In the genomic region with DNA sequence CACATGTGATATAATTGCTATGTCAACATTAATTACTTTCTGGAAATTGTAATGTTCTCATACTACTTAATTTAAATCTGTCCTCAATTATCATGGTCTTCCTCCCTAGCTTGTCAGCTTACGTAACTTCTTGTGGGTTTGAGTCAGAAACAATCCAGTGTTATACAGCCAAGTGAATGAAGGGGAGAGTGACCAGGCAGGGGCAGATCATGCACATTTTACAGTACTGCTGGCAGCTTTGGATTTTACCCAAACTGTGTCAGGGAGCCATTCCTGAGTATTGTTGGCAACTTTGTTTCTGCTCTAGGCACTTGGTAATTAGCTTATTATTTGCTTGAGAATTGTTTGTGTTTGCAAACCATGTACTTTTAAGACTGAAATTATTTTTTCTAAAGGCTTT, we compare ENCODE assay signal across 25 mouse cellular contexts. TPM values are rescaled to one million over a fixed set of nuclear protein-coding genes. Genes with fewer than 3 reads are reported as not detected.
DNase-seq lines count a peak whose midpoint lies in the region; ATAC-seq and TF ChIP-seq lines count a peak whose summit lies in the region.
"Had no signal": no experiment of that assay in that cellular context is flagged by ENCODE, and none has a peak within 500 bp of the region (broad histone marks: within the 10 kb centered on the region; RNA-seq: fewer than 3 reads in every experiment).

No protein-coding gene starts in this region.

- no peak for TF ChIP-seq CTCF in brain, embryonic 14.5 days (IDR thresholded peaks at IDR 0.05; ENCODE audit: borderline replicate concordance, extremely low read depth, insufficient read depth, insufficient read length)
- no peak for TF ChIP-seq CTCF in kidney, adult 2 months (conservative IDR thresholded peaks at IDR 0.05; ENCODE audit: insufficient read depth, insufficient read length, low read depth, low read length)

- H3K36me3 ChIP-seq in forebrain, embryonic 14.5 days (ENCODE audit: control insufficient read depth, insufficient read depth, low read length): no peaks in the 10 kb centered on the region
- H3K36me3 ChIP-seq in forebrain, embryonic 10.5 days (replicated peaks): no peaks in the 10 kb centered on the region
- H3K36me3 ChIP-seq in kidney, adult 2 months (ENCODE audit: control insufficient read depth, insufficient read depth, low read length): no peaks in the 10 kb centered on the region
- H3K36me3 ChIP-seq: embryonic facial prominence, embryonic 12.5 days; hindbrain, embryonic 10.5 days; hindbrain, embryonic 15.5 days had no signal

- no peak overlapping the region for H3K4me3 ChIP-seq in forebrain, embryonic 14.5 days (ENCODE audit: low read depth, low read length)
- no peak overlapping the region for H3K4me3 ChIP-seq in forebrain, embryonic 10.5 days
- H3K4me3 ChIP-seq in kidney, adult 2 months (ENCODE audit: insufficient read depth, low read depth, low read length): no peak overlapping the region
- H3K4me3 ChIP-seq: embryonic facial prominence, embryonic 12.5 days; forebrain, embryonic 13.5 days; gastrocnemius, adult 2 months; heart, embryonic 12.5 days; hindbrain, embryonic 10.5 days; hindbrain, embryonic 15.5 days had no signal

- H3K9me3 ChIP-seq in forebrain, embryonic 14.5 days (replicated peaks; ENCODE audit: control insufficient read depth, low read length): no peaks in the 10 kb centered on the region
- H3K9me3 ChIP-seq in forebrain, embryonic 10.5 days: no peaks in the 10 kb centered on the region
- H3K9me3 ChIP-seq: embryonic facial prominence, embryonic 12.5 days; forebrain, embryonic 13.5 days; G1E; heart, embryonic 12.5 days; hindbrain, embryonic 10.5 days; hindbrain, embryonic 15.5 days had no signal

- no peak for TF ChIP-seq POLR2A in brain, embryonic 14.5 days (IDR thresholded peaks at IDR 0.05; ENCODE audit: borderline replicate concordance, extremely low read depth, insufficient read depth, insufficient read length, poor library complexity, severe bottlenecking)
- TF ChIP-seq POLR2A in kidney, adult 2 months (IDR thresholded peaks at IDR 0.05; ENCODE audit: low read depth, low read length): no peak

- WGBS in forebrain, embryonic 14.5 days: 84% methylated on average over 1 of the region's 1 CpGs
- 95% methylated on average over 1 of the region's 1 CpGs for WGBS in forebrain, embryonic 10.5 days
- WGBS in kidney, adult 2 months: 93% methylated on average over 1 of the region's 1 CpGs

- no peaks in the 10 kb centered on the region for H3K4me1 ChIP-seq in forebrain, embryonic 14.5 days (ENCODE audit: control insufficient read depth, insufficient read depth, low read length)
- H3K4me1 ChIP-seq in forebrain, embryonic 10.5 days: no peaks in the 10 kb centered on the region
- no peaks in the 10 kb centered on the region for H3K4me1 ChIP-seq in kidney, adult 2 months (ENCODE audit: control insufficient read depth, insufficient read depth, low read length)
- H3K4me1 ChIP-seq: embryonic facial prominence, embryonic 12.5 days; forebrain, embryonic 13.5 days; heart, embryonic 12.5 days; hindbrain, embryonic 10.5 days; hindbrain, embryonic 15.5 days had no signal

- no peak overlapping the region for H3K9ac ChIP-seq in forebrain, embryonic 14.5 days (ENCODE audit: low read length)
- H3K9ac ChIP-seq: embryonic facial prominence, embryonic 12.5 days; forebrain, embryonic 13.5 days; heart, embryonic 12.5 days; hindbrain, embryonic 15.5 days had no signal

- no peak overlapping the region for H3K27ac ChIP-seq in forebrain, embryonic 14.5 days (ENCODE audit: low read depth, low read length)
- no peak overlapping the region for H3K27ac ChIP-seq in forebrain, embryonic 10.5 days
- no peak overlapping the region for H3K27ac ChIP-seq in kidney, adult 2 months (ENCODE audit: insufficient read depth, low read depth, low read length)
- H3K27ac ChIP-seq: embryonic facial prominence, embryonic 12.5 days; forebrain, embryonic 13.5 days; gastrocnemius, adult 2 months; hindbrain, embryonic 10.5 days; hindbrain, embryonic 15.5 days had no signal

- DNase-seq in forebrain, embryonic 14.5 days (ENCODE audit: low spot score): peak; percentile 3
- DNase-seq in forebrain, embryonic 10.5 days (ENCODE audit: extremely low spot score, low spot score): no peak
- DNase-seq in 3134 (ENCODE audit: extremely low read depth, insufficient read length, low spot score): peak; percentile 14
- peak; percentile 84 for DNase-seq in Muller cell, postnatal 12 days (ENCODE audit: inconsistent ontology term)
- DNase-seq in brain, embryonic 14.5 days (ENCODE audit: low read depth): peak; percentile 17
- no peak for DNase-seq in embryo, embryonic 11 days
- no peak for DNase-seq in kidney, adult 2 months
- no peak for DNase-seq in lung, postnatal 4 days
- DNase-seq: adrenal gland, adult 2 months; B cell, adult 2 months; cerebellum, adult 2 months; cerebellum, postnatal 14 days; gastrocnemius, adult 2 months; gastrocnemius, postnatal 25 days; kidney, adult 11 months had no signal

- ATAC-seq in forebrain, embryonic 14.5 days: no peak
- ATAC-seq: activated CD4-positive, CD25-positive, alpha-beta regulatory T cell, adult 4 months; CD4-positive, CD25-positive, alpha-beta regulatory T cell, adult 4 months; forebrain, embryonic 13.5 days; inflammation-experienced regulatory T-cells, adult 6 months; Patski had no signal

- H3K4me2 ChIP-seq in forebrain, embryonic 14.5 days (ENCODE audit: low read length): no peak overlapping the region
- H3K4me2 ChIP-seq: embryonic facial prominence, embryonic 12.5 days; forebrain, embryonic 13.5 days; heart, embryonic 12.5 days; hindbrain, embryonic 15.5 days had no signal

- H3K27me3 ChIP-seq in forebrain, embryonic 14.5 days (replicated peaks; ENCODE audit: control insufficient read depth, insufficient read depth, low read length): no peaks in the 10 kb centered on the region
- no peaks in the 10 kb centered on the region for H3K27me3 ChIP-seq in forebrain, embryonic 10.5 days (ENCODE audit: poor library complexity, severe bottlenecking)
- H3K27me3 ChIP-seq in kidney, adult 2 months (replicated peaks; ENCODE audit: control insufficient read depth, insufficient read depth, low read length): no peaks in the 10 kb centered on the region
- H3K27me3 ChIP-seq: embryonic facial prominence, embryonic 12.5 days; forebrain, embryonic 13.5 days; heart, embryonic 12.5 days; hindbrain, embryonic 15.5 days; Patski had no signal

RNA-seq across cellular contexts. Expression of a gene that starts 49.3 kb away (rescaled TPM):
- 15.5 and 18.9 TPM in 2 replicates for polyA plus RNA-seq in forebrain, embryonic 14.5 days (2014; fragmentation: Nextera tagmentation; extraction: Ambion mirVana)
- 8.6 and 9.4 TPM in 2 replicates for polyA plus RNA-seq in forebrain, embryonic 10.5 days (2016; fragmentation: Nextera tagmentation; extraction: Ambion mirVana)
- polyA plus RNA-seq in brain, embryonic 14.5 days (2012; rRNA removed): 8.7 and 12.5 TPM in 2 replicates
- polyA plus RNA-seq in kidney, adult 2 months (2012; rRNA removed): 4.3 and 4.6 TPM in 2 replicates

Comparison
In these comparisons a context has a peak if more than half of its experiments do, and no peak if none do; other contexts are left out.
1. DNase-seq: peak in forebrain, embryonic 14.5 days (single experiment), 3134 (single experiment), Muller cell, postnatal 12 days (single experiment) and brain, embryonic 14.5 days (single experiment); none in forebrain, embryonic 10.5 days (single experiment), embryo, embryonic 11 days (single experiment), kidney, adult 2 months (single experiment) and lung, postnatal 4 days (0 of 2).